Mouse (Mus musculus): Measurements from ENCODE around the gene Map3k10. TPM values are rescaled to one million over a fixed set of nuclear protein-coding genes. Genes with fewer than 3 reads are reported as not detected.
A peak's percentile ranks its signal among the peaks of the same experiment; 100 is the strongest.

Gene Map3k10
- 3.8 and 4.3 TPM in 2 replicates for polyA plus RNA-seq (2014; fragmentation: Nextera tagmentation; extraction: Ambion mirVana)

GRCm38 (mm10) chr7:27674522-27675221 is at the start of gene Map3k10:
Gene Map3k10, minus strand, starts transcription at chr7:27674598.
- Histone ChIP-seq H3K9me3 (ENCODE audit: control insufficient read depth, low read length) (no peaks in the 10 kb centered on the region), H3K36me3 (ENCODE audit: control insufficient read depth, insufficient read depth, low read length) (peaks cover 11% of the 10 kb centered on the region; the same call in 1 of the 2 replicates), H3K4me3 (ENCODE audit: control insufficient read depth in 1 of 2, insufficient read depth in 1 of 2, low read depth in 1 of 2, low read length in 2 of 2) (peak within 1 kb of the TSS; percentile 82 to 86), H3K4me2 (ENCODE audit: low read length) (peak within 1 kb of the TSS; percentile 100), H3K27ac (replicated peaks in 1 of 2; ENCODE audit: control insufficient read depth in 1 of 2, insufficient read depth in 1 of 2, low read depth in 2 of 2, low read length in 2 of 2) (peak within 1 kb of the TSS; percentile 87 to 94), H3K4me1 (ENCODE audit: control insufficient read depth in 2 of 2, insufficient read depth in 2 of 2, low read length in 2 of 2) (peaks cover 11 to 14% of the 10 kb centered on the region in 2 experiments; a peak in 3 of 4 replicates), H3K27me3 (ENCODE audit: control insufficient read depth, insufficient read depth, low read length) (no peaks in the 10 kb centered on the region), H3K9ac (ENCODE audit: low read length) (peak within 1 kb of the TSS; percentile 87)
- peak; percentile 97 for ATAC-seq (ENCODE audit: insufficient number of reproducible peaks, insufficient read depth, low FRiP score, low read depth)
- WGBS: 0% methylated on average over 29 of the region's 31 CpGs

DNA sequence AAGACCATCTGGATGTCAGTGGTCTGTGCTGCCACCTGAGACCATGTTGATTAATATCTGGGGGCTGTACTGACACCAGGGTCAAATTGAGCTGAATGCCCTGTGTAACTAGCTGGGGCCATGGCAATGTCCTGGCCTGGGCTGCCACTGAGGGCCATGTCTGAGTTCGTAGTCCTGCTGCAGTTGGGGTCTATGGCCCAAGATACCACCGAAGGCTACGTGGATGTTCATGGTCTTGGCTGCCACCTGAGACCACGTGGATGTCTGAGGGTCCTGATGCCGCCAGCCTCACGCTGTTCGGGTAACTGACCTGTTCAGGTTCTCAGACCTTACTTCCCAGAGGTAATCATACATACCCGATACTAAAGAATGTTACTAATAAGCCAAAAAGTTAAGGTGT is 47.6 kb upstream of the Map3k10 start:
- Histone ChIP-seq H3K9me3 (ENCODE audit: control insufficient read depth, low read length) (no peaks in the 10 kb centered on the region), H3K4me3 (ENCODE audit: control insufficient read depth in 1 of 2, insufficient read depth in 1 of 2, low read depth in 1 of 2, low read length in 2 of 2) (no peak overlapping the region), H3K4me2 (ENCODE audit: low read length) (no peak overlapping the region), H3K27ac (replicated peaks in 1 of 2; ENCODE audit: control insufficient read depth in 1 of 2, insufficient read depth in 1 of 2, low read depth in 2 of 2, low read length in 2 of 2) (no peak overlapping the region), H3K36me3 (ENCODE audit: control insufficient read depth, insufficient read depth, low read length) (no peaks in the 10 kb centered on the region), H3K27me3 (ENCODE audit: control insufficient read depth, insufficient read depth, low read length) (no peaks in the 10 kb centered on the region), H3K4me1 (ENCODE audit: control insufficient read depth in 2 of 2, insufficient read depth in 2 of 2, low read length in 2 of 2) (no peaks in the 10 kb centered on the region), H3K9ac (ENCODE audit: low read length) (no peak overlapping the region)
- no peak for ATAC-seq (ENCODE audit: insufficient number of reproducible peaks, insufficient read depth, low FRiP score, low read depth)
- 87% methylated on average over 8 of the region's 8 CpGs for WGBS

GRCm38 (mm10) chr7:27710402-27710801 is 36.0 kb upstream of the Map3k10 start:
- 85% methylated on average over 7 of the region's 7 CpGs for whole genome bisulfite sequencing
- no peaks in the 10 kb centered on the region for H3K27me3 ChIP-seq (ENCODE audit: control insufficient read depth, insufficient read depth, low read length)
- no peaks in the 10 kb centered on the region for H3K4me1 ChIP-seq (ENCODE audit: control insufficient read depth in 2 of 2, insufficient read depth in 2 of 2, low read length in 2 of 2)
- no peak for ATAC-seq (ENCODE audit: insufficient number of reproducible peaks, insufficient read depth, low FRiP score, low read depth)
- peaks cover 15% of the 10 kb centered on the region for H3K9me3 ChIP-seq (ENCODE audit: control insufficient read depth, low read length)
- no peaks in the 10 kb centered on the region for H3K36me3 ChIP-seq (ENCODE audit: control insufficient read depth, insufficient read depth, low read length)
- H3K27ac ChIP-seq (replicated peaks in 1 of 2; ENCODE audit: control insufficient read depth in 1 of 2, insufficient read depth in 1 of 2, low read depth in 2 of 2, low read length in 2 of 2): no peak overlapping the region
- no peak overlapping the region for H3K4me3 ChIP-seq (ENCODE audit: control insufficient read depth in 1 of 2, insufficient read depth in 1 of 2, low read depth in 1 of 2, low read length in 2 of 2)
- no peak overlapping the region for H3K4me2 ChIP-seq (ENCODE audit: low read length)
- H3K9ac ChIP-seq (ENCODE audit: low read length): no peak overlapping the region

DNA sequence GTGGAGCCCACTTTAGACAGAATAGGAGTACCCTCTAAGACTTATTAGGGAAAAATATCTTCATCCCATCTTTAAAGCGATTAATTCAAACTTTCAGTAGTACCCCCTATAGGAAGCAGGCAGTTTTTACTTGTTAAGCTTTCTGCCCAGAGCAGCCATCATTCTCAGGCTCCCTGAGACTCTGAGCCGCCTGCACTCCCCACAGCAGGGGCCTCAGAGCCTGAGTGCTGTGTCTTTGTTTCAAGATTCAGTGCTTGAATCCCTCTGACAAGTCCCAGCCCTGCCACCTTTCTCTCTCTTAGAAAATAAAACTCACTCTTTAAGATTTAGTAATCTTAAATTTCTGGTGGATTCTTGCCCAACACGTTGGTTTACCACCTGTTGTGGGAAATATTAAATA is 22.3 kb upstream of the Map3k10 start:
- no peaks in the 10 kb centered on the region for H3K36me3 ChIP-seq (ENCODE audit: control insufficient read depth, insufficient read depth, low read length)
- H3K4me1 ChIP-seq (ENCODE audit: control insufficient read depth in 2 of 2, insufficient read depth in 2 of 2, low read length in 2 of 2): no peaks in the 10 kb centered on the region
- H3K9me3 ChIP-seq (ENCODE audit: control insufficient read depth, low read length): no peaks in the 10 kb centered on the region
- no peak overlapping the region for H3K4me2 ChIP-seq (ENCODE audit: low read length)
- H3K27me3 ChIP-seq (ENCODE audit: control insufficient read depth, insufficient read depth, low read length): no peaks in the 10 kb centered on the region
- ATAC-seq (ENCODE audit: insufficient number of reproducible peaks, insufficient read depth, low FRiP score, low read depth): no peak
- no peak overlapping the region for H3K4me3 ChIP-seq (ENCODE audit: control insufficient read depth in 1 of 2, insufficient read depth in 1 of 2, low read depth in 1 of 2, low read length in 2 of 2)
- H3K27ac ChIP-seq (replicated peaks in 1 of 2; ENCODE audit: control insufficient read depth in 1 of 2, insufficient read depth in 1 of 2, low read depth in 2 of 2, low read length in 2 of 2): no peak overlapping the region
- 42% methylated on average over 3 of the region's 3 CpGs for WGBS
- H3K9ac ChIP-seq (ENCODE audit: low read length): no peak overlapping the region

DNA sequence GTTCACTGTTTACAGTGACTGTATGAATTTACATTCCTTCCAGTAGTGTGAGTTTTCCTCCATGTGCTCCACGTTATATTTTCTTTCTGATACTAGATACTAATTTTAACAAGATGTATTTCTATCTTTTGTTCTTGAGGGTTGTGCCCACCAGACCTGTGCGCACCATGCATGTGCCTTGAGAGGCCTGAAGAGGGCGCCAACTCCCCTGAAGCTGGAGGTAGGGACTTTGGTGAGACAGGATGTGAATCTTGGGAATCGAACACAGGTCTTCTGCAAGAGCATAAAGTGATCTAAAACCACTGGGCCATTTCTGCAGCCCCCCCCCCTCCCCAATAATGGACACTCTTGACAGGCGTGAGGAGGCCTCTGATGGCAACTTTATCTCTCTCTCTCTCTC is 16.7 kb upstream of the Map3k10 start:
- H3K4me2 ChIP-seq (ENCODE audit: low read length): no peak overlapping the region
- ATAC-seq (ENCODE audit: insufficient number of reproducible peaks, insufficient read depth, low FRiP score, low read depth): no peak
- peaks cover 5 to 11% of the 10 kb centered on the region in 2 experiments for H3K4me1 ChIP-seq (ENCODE audit: control insufficient read depth in 2 of 2, insufficient read depth in 2 of 2, low read length in 2 of 2)
- no peaks in the 10 kb centered on the region for H3K36me3 ChIP-seq (ENCODE audit: control insufficient read depth, insufficient read depth, low read length)
- H3K4me3 ChIP-seq (ENCODE audit: control insufficient read depth in 1 of 2, insufficient read depth in 1 of 2, low read depth in 1 of 2, low read length in 2 of 2): no peak overlapping the region
- no peaks in the 10 kb centered on the region for H3K9me3 ChIP-seq (ENCODE audit: control insufficient read depth, low read length)
- H3K9ac ChIP-seq (ENCODE audit: low read length): no peak overlapping the region
- H3K27me3 ChIP-seq (ENCODE audit: control insufficient read depth, insufficient read depth, low read length): no peaks in the 10 kb centered on the region
- H3K27ac ChIP-seq (replicated peaks in 1 of 2; ENCODE audit: control insufficient read depth in 1 of 2, insufficient read depth in 1 of 2, low read depth in 2 of 2, low read length in 2 of 2): no peak overlapping the region
- 32% methylated on average over 5 of the region's 5 CpGs for WGBS

GRCm38 (mm10) chr7:27688815-27689612 is 14.6 kb upstream of the Map3k10 start, which contains the start of gene Zfp607b:
Gene Zfp607b, plus strand, starts transcription at chr7:27689340.
- Histone ChIP-seq H3K9ac (ENCODE audit: low read length) (peak within 1 kb of the TSS; percentile 85), H3K27me3 (ENCODE audit: control insufficient read depth, insufficient read depth, low read length) (peaks cover 10% of the 10 kb centered on the region; the same call in 1 of the 2 replicates), H3K36me3 (ENCODE audit: control insufficient read depth, insufficient read depth, low read length) (no peaks in the 10 kb centered on the region), H3K4me3 (ENCODE audit: control insufficient read depth in 1 of 2, insufficient read depth in 1 of 2, low read depth in 1 of 2, low read length in 2 of 2) (peak within 1 kb of the TSS; percentile 57 to 66), H3K27ac (replicated peaks in 1 of 2; ENCODE audit: control insufficient read depth in 1 of 2, insufficient read depth in 1 of 2, low read depth in 2 of 2, low read length in 2 of 2) (peak within 1 kb of the TSS; percentile 59 to 67), H3K4me1 (ENCODE audit: control insufficient read depth in 2 of 2, insufficient read depth in 2 of 2, low read length in 2 of 2) (peaks cover 5 to 15% of the 10 kb centered on the region in 2 experiments), H3K4me2 (ENCODE audit: low read length) (peak within 1 kb of the TSS; percentile 88), H3K9me3 (ENCODE audit: control insufficient read depth, low read length) (no peaks in the 10 kb centered on the region)
- WGBS: under 1% methylated on average over 19 of the region's 19 CpGs
- peak; percentile 100 for ATAC-seq (ENCODE audit: insufficient number of reproducible peaks, insufficient read depth, low FRiP score, low read depth)

DNA sequence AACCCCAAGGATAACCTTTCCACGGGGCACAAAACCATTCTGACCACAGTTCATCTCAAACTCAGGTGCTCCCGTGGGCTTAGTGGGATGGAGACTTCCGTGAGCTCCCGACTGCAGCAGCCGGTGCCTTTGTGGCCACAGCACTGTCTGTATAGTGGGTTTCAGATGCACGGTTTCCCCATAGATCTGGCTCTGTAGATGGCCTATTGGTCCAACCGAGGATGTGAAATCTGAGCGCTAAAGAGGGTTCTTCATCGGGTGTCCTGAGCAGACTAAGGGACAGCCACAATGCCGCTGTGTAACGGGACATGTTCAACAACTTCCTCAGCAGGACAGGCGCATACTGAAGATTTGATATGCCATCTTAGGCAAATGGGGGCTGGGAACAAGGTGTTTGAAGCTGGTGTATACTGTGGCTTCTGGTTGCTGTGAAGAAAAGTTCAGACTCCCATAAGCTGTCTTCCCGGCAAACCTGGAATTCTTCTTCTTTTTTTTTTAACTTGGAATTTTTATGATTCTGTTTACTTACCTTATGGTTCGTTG is 13.9 kb upstream of the Map3k10 start:
- Histone ChIP-seq H3K27ac (replicated peaks in 1 of 2; ENCODE audit: control insufficient read depth in 1 of 2, insufficient read depth in 1 of 2, low read depth in 2 of 2, low read length in 2 of 2) (peak overlapping the region in 1 of 2 experiments; percentile 67; a peak in 2 of 4 replicates), H3K9ac (ENCODE audit: low read length) (peak overlapping the region; percentile 85), H3K4me3 (ENCODE audit: control insufficient read depth in 1 of 2, insufficient read depth in 1 of 2, low read depth in 1 of 2, low read length in 2 of 2) (peak overlapping the region; percentile 57 to 66; a peak in 3 of 4 replicates), H3K27me3 (ENCODE audit: control insufficient read depth, insufficient read depth, low read length) (peaks cover 10% of the 10 kb centered on the region; the same call in 1 of the 2 replicates), H3K9me3 (ENCODE audit: control insufficient read depth, low read length) (no peaks in the 10 kb centered on the region), H3K36me3 (ENCODE audit: control insufficient read depth, insufficient read depth, low read length) (no peaks in the 10 kb centered on the region), H3K4me1 (ENCODE audit: control insufficient read depth in 2 of 2, insufficient read depth in 2 of 2, low read length in 2 of 2) (peaks cover 5 to 15% of the 10 kb centered on the region in 2 experiments), H3K4me2 (ENCODE audit: low read length) (peak overlapping the region; percentile 88)
- ATAC-seq (ENCODE audit: insufficient number of reproducible peaks, insufficient read depth, low FRiP score, low read depth): no peak
- WGBS: 41% methylated on average over 14 of the region's 14 CpGs

All from heart, embryonic 14.5 days (tissue).